Mouse (Mus musculus): ENCODE measurements around the gene Btbd8. TPM values are rescaled to one million over a fixed set of nuclear protein-coding genes. Genes with fewer than 3 reads are reported as not detected.
A peak's percentile ranks its signal among the peaks of the same experiment; 100 is the strongest.

Gene Btbd8
- polyA plus RNA-seq, 1 experiment from 2014 or later, result 6.6 TPM

- no peak for ATAC-seq (ENCODE audit: insufficient number of reproducible peaks, insufficient read depth, low FRiP score, low TSS enrichment)
- Histone ChIP-seq H3K27me3 (no peaks in the 10 kb centered on the region), H3K36me3 (no peaks in the 10 kb centered on the region), H3K4me2 (replicated peaks) (no peak overlapping the region), H3K9me3 (no peaks in the 10 kb centered on the region), H3K4me1 (no peaks in the 10 kb centered on the region), H3K4me3 (no peak overlapping the region), H3K9ac (no peak overlapping the region), H3K27ac (no peak overlapping the region)
- 40% methylated on average over 1 of the region's 1 CpGs for WGBS
Observed at GRCm38 (mm10) chr5:107421676-107422075, 16.1 kb upstream of the Btbd8 start.

- Histone ChIP-seq H3K9ac (no peak within 1 kb of the TSS), H3K36me3 (no peaks in the 10 kb centered on the region), H3K27ac (no peak within 1 kb of the TSS), H3K4me2 (replicated peaks) (no peak within 1 kb of the TSS), H3K4me1 (no peaks in the 10 kb centered on the region), H3K9me3 (no peaks in the 10 kb centered on the region), H3K4me3 (no peak within 1 kb of the TSS), H3K27me3 (peaks cover 7% of the 10 kb centered on the region; the same call in 1 of the 2 replicates)
- no peak for ATAC-seq (ENCODE audit: insufficient number of reproducible peaks, insufficient read depth, low FRiP score, low TSS enrichment)
- 72% methylated on average over 3 of the region's 3 CpGs for WGBS
Observed at GRCm38 (mm10) chr5:107431249-107431648, 6.5 kb upstream of the Btbd8 start, which contains the start of gene Lpcat2b. Gene Lpcat2b, plus strand, starts transcription at chr5:107431549.

- H3K9me3 ChIP-seq, result no peaks in the 10 kb centered on the region
- H3K4me3 ChIP-seq, result no peak overlapping the region
- peaks cover 12% of the 10 kb centered on the region; the same call in 1 of the 2 replicates for H3K4me1 ChIP-seq
- no peak overlapping the region for H3K27ac ChIP-seq
- 63% methylated on average over 5 of the region's 5 CpGs for WGBS
- H3K27me3 ChIP-seq, result peaks cover 7% of the 10 kb centered on the region; the same call in 1 of the 2 replicates
- H3K4me2 ChIP-seq (replicated peaks), result no peak overlapping the region
- no peak for ATAC-seq (ENCODE audit: insufficient number of reproducible peaks, insufficient read depth, low FRiP score, low TSS enrichment)
- H3K36me3 ChIP-seq, result no peaks in the 10 kb centered on the region
- no peak overlapping the region for H3K9ac ChIP-seq
Observed at GRCm38 (mm10) chr5:107434001-107434400, 3.8 kb upstream of the Btbd8 start.

DNA sequence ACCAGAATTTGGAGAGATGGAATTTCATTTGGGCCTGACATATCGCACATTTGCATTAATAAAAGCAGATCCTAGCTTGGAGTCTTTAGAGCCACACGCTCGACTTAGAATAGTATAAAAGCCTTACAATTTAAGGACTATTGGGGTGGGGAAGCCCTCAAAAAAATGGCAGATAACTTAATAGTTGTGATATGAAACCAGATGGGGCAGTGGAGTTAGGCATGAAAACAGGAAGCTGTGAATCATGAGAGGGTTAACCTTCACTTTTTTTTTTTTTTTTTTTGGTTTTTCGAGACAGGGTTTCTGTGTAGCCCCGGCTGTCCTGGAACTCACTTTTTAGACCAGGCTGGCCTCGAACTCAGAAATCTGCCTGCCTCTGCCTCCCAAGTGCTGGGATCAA lies 1.6 kb upstream of the Btbd8 start:
- no peak for ATAC-seq (ENCODE audit: insufficient number of reproducible peaks, insufficient read depth, low FRiP score, low TSS enrichment)
- no peak overlapping the region for H3K4me2 ChIP-seq (replicated peaks)
- peaks cover 7% of the 10 kb centered on the region; the same call in 1 of the 2 replicates for H3K27me3 ChIP-seq
- no peak overlapping the region for H3K27ac ChIP-seq
- H3K9me3 ChIP-seq, result no peaks in the 10 kb centered on the region
- H3K9ac ChIP-seq, result no peak overlapping the region
- peaks cover 12% of the 10 kb centered on the region; the same call in 1 of the 2 replicates for H3K4me1 ChIP-seq
- 88% methylated on average over 6 of the region's 6 CpGs for WGBS
- H3K36me3 ChIP-seq, result no peaks in the 10 kb centered on the region
- no peak overlapping the region for H3K4me3 ChIP-seq

GRCm38 (mm10) chr5:107436587-107437209 lies 1.1 kb upstream of the Btbd8 start:
- Histone ChIP-seq H3K4me1 (peaks cover 12% of the 10 kb centered on the region; the same call in 1 of the 2 replicates), H3K9me3 (no peaks in the 10 kb centered on the region), H3K9ac (no peak overlapping the region), H3K36me3 (no peaks in the 10 kb centered on the region), H3K4me2 (replicated peaks) (no peak overlapping the region), H3K27ac (no peak overlapping the region), H3K4me3 (no peak overlapping the region), H3K27me3 (peaks cover 7% of the 10 kb centered on the region; the same call in 1 of the 2 replicates)
- 58% methylated on average over 6 of the region's 6 CpGs for WGBS
- no peak for ATAC-seq (ENCODE audit: insufficient number of reproducible peaks, insufficient read depth, low FRiP score, low TSS enrichment)

DNA sequence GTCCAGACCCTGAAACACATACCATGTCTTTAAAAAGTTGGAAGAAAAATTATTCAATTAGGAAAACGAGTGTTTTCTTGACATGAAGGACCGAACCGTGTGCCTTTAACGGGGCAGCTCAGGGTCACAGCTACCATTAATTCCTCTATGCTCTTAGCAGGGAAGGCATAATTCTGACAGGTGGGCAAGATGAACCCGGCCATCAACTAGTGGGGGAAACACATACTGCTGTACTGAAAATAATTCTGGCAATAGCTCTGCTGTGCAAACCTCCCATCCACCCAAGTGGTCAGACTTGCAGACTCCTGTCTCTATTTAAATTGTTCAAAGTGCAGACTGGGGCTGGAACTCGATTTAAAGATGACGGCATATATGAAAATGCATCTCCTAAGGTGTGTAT lies 556 bp downstream of the Btbd8 start:
- H3K4me3 ChIP-seq, result peak overlapping the region; percentile 77
- peak overlapping the region; percentile 62 for H3K4me2 ChIP-seq (replicated peaks)
- H3K9ac ChIP-seq, result peak overlapping the region; percentile 89
- H3K27me3 ChIP-seq, result 0 out of 2 replicates have a peak, but pooled peaks cover 1% of the 10 kb centered on the region
- ATAC-seq (ENCODE audit: insufficient number of reproducible peaks, insufficient read depth, low FRiP score, low TSS enrichment), result no peak
- H3K4me1 ChIP-seq, result peaks cover 12% of the 10 kb centered on the region; the same call in 1 of the 2 replicates
- no peaks in the 10 kb centered on the region for H3K36me3 ChIP-seq
- WGBS, result 21% methylated on average over 7 of the region's 7 CpGs
- no peaks in the 10 kb centered on the region for H3K9me3 ChIP-seq
- H3K27ac ChIP-seq, result peak overlapping the region; percentile 86; the same call in 1 of the 2 replicates

GRCm38 (mm10) chr5:107441881-107442280 lies 4.1 kb downstream of the Btbd8 start:
- H3K36me3 ChIP-seq, result no peaks in the 10 kb centered on the region
- H3K27me3 ChIP-seq, result no peaks in the 10 kb centered on the region
- H3K4me1 ChIP-seq, result peaks cover 11% of the 10 kb centered on the region; the same call in 1 of the 2 replicates
- no peaks in the 10 kb centered on the region for H3K9me3 ChIP-seq
- H3K9ac ChIP-seq, result no peak overlapping the region
- ATAC-seq (ENCODE audit: insufficient number of reproducible peaks, insufficient read depth, low FRiP score, low TSS enrichment), result no peak
- H3K4me2 ChIP-seq (replicated peaks), result no peak overlapping the region
- no peak overlapping the region for H3K27ac ChIP-seq
- no peak overlapping the region for H3K4me3 ChIP-seq
- WGBS, result 81% methylated on average over 5 of the region's 5 CpGs

DNA sequence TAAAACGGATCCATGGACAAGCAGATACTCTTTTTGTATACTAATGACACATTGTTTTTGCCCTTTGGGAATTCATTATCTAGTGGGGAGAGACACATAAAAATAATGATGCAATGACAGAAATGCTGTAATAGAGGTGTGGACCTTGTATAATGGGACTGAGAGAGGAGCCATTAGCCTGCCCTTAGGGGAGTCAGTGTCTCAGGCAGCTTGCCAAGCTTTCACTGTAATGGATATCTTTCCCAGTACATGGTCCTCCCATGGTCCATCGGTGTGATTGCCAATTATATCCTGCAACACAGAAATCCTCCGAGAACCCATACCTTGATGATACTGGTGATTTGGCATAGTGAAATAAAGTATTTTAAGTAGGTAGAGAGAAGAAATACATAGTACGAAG lies 6.5 kb downstream of the Btbd8 start:
- Histone ChIP-seq H3K4me2 (replicated peaks) (no peak overlapping the region), H3K36me3 (no peaks in the 10 kb centered on the region), H3K4me3 (no peak overlapping the region), H3K27me3 (no peaks in the 10 kb centered on the region), H3K9me3 (no peaks in the 10 kb centered on the region), H3K9ac (no peak overlapping the region), H3K27ac (no peak overlapping the region), H3K4me1 (no peaks in the 10 kb centered on the region)
- ATAC-seq (ENCODE audit: insufficient number of reproducible peaks, insufficient read depth, low FRiP score, low TSS enrichment), result no peak
- 83% methylated on average over 4 of the region's 4 CpGs for WGBS

- no peak for ATAC-seq (ENCODE audit: insufficient number of reproducible peaks, insufficient read depth, low FRiP score, low TSS enrichment)
- no peaks in the 10 kb centered on the region for H3K4me1 ChIP-seq
- H3K4me3 ChIP-seq, result no peak overlapping the region
- no peaks in the 10 kb centered on the region for H3K9me3 ChIP-seq
- no peaks in the 10 kb centered on the region for H3K27me3 ChIP-seq
- H3K27ac ChIP-seq, result no peak overlapping the region
- WGBS, result 87% methylated on average over 4 of the region's 4 CpGs
- H3K9ac ChIP-seq, result no peak overlapping the region
- H3K36me3 ChIP-seq, result no peaks in the 10 kb centered on the region
- H3K4me2 ChIP-seq (replicated peaks), result no peak overlapping the region
Observed at GRCm38 (mm10) chr5:107447977-107448376, 10.2 kb downstream of the Btbd8 start.

- Histone ChIP-seq H3K9ac (no peak overlapping the region), H3K9me3 (no peaks in the 10 kb centered on the region), H3K36me3 (no peaks in the 10 kb centered on the region), H3K4me3 (no peak overlapping the region), H3K4me1 (no peaks in the 10 kb centered on the region), H3K4me2 (replicated peaks) (no peak overlapping the region), H3K27me3 (no peaks in the 10 kb centered on the region), H3K27ac (no peak overlapping the region)
- WGBS, result 92% methylated on average over 4 of the region's 4 CpGs
- no peak for ATAC-seq (ENCODE audit: insufficient number of reproducible peaks, insufficient read depth, low FRiP score, low TSS enrichment)
Observed at GRCm38 (mm10) chr5:107448784-107449183, 11.0 kb downstream of the Btbd8 start.

- Histone ChIP-seq H3K4me3 (no peak overlapping the region), H3K27ac (no peak overlapping the region), H3K27me3 (no peaks in the 10 kb centered on the region), H3K4me1 (no peaks in the 10 kb centered on the region), H3K4me2 (replicated peaks) (no peak overlapping the region), H3K9me3 (no peaks in the 10 kb centered on the region), H3K36me3 (no peaks in the 10 kb centered on the region), H3K9ac (no peak overlapping the region)
- WGBS, result 87% methylated on average over 5 of the region's 5 CpGs
- ATAC-seq (ENCODE audit: insufficient number of reproducible peaks, insufficient read depth, low FRiP score, low TSS enrichment), result no peak
Observed at GRCm38 (mm10) chr5:107449620-107450019, 11.8 kb downstream of the Btbd8 start.

DNA sequence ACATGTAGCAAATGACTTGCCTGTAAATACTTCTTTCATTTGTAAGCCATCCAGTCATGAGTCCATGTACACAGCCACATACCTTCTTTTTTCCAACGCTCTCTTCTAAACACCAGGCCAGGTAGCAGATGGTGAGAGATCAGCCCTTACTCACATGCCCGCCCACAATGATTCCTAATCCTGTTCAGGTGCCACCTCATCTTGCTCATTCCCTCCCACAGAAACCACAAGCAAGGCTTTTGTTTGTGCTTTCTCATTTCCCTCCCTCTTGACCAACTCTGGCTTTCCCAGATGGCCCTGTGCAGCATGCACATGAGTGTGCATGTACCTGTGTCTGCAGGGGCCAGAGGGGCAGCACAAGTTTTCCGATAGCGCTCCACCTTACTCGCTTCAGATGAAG lies 12.5 kb downstream of the Btbd8 start:
- no peak overlapping the region for H3K9ac ChIP-seq
- 92% methylated on average over 5 of the region's 5 CpGs for WGBS
- no peaks in the 10 kb centered on the region for H3K36me3 ChIP-seq
- H3K4me3 ChIP-seq, result no peak overlapping the region
- H3K9me3 ChIP-seq, result no peaks in the 10 kb centered on the region
- no peaks in the 10 kb centered on the region for H3K27me3 ChIP-seq
- no peak for ATAC-seq (ENCODE audit: insufficient number of reproducible peaks, insufficient read depth, low FRiP score, low TSS enrichment)
- H3K4me2 ChIP-seq (replicated peaks), result no peak overlapping the region
- H3K27ac ChIP-seq, result no peak overlapping the region
- H3K4me1 ChIP-seq, result no peaks in the 10 kb centered on the region
